Mouse (Mus musculus): ENCODE data around the gene Slf2. TPM values are rescaled to one million over a fixed set of nuclear protein-coding genes. Genes with fewer than 3 reads are reported as not detected.

The Slf2 gene
- polyA plus RNA-seq, 1 experiment = 36.4 TPM

DNA sequence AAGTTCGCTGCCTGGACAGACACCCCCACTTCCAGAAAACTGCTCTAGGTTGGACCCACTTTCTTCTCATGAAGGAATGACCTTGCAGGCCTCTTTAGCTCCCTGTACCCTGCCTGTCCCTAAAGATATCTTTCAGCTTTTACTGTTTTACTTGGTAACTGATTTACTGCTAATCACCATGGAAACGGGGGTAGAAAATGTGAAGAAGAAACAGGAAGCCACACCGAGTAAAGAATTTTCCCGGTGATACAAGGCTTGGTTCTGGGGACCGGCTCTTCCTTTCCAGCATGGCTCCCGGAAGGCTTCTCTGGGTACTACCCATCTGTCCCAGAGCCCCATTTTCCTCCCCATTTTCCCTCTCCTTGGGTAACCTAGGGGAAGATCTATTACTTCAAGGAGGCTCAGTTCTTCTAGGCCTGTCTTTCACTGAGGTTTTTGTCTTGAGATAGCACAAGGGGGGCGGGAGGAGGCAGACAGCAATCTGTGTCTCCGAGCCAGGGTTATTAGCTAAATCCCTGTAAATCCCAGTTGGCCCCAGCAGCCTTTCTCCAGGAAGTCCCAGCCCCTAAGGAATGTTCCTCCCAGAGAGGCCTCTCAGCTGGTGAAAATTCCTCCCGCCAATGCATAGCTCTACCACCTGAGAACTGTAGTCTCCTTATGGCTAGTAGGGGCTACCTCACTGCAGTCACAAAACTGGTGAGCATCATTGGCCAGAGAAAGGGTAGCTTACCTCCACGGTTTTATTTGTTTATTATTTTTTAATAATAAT, 16.3 kb upstream of the Slf2 start:
- WGBS = 74% methylated on average over 10 of the region's 10 CpGs
- Histone ChIP-seq H3K27me3 (ENCODE audit: control insufficient read depth, insufficient read depth, low read length) (no peaks in the 10 kb centered on the region), H3K4me3 (replicated peaks; ENCODE audit: insufficient read depth, low read depth, low read length) (no peak overlapping the region), H3K27ac (ENCODE audit: insufficient read depth, low read length) (no peak overlapping the region), H3K4me1 (ENCODE audit: control insufficient read depth, insufficient read depth, low read length) (no peaks in the 10 kb centered on the region)
- DNase-seq = no peak
- TF ChIP-seq POLR2A (IDR thresholded peaks at IDR 0.05; ENCODE audit: borderline replicate concordance, insufficient read depth, low read length) = no peak
- no peak for TF ChIP-seq CTCF (IDR thresholded peaks at IDR 0.05; ENCODE audit: borderline replicate concordance, insufficient read depth, low read depth, low read length)

DNA sequence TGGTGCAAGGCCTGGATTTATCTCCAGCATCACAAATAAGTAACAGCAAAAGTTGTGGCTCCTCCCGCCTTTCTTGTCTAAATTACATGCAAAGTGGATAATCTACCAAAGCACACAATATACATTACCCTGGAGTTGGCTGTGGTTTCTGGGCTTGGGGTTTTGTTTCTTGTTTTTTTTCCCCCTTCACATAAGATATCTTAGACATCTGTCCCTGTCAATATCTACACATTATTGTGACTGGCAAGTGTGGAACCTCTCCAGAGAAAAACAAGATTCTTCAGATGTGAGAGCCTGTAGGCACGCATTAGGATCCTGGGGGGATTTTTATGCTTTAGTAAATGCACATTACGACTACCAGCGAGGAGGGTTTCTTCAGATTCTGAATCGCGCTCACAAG, 12.8 kb upstream of the Slf2 start:
- TF ChIP-seq POLR2A (IDR thresholded peaks at IDR 0.05; ENCODE audit: borderline replicate concordance, insufficient read depth, low read length) (no peak), CTCF (IDR thresholded peaks at IDR 0.05; ENCODE audit: borderline replicate concordance, insufficient read depth, low read depth, low read length) (no peak)
- 84% methylated on average over 6 of the region's 6 CpGs for WGBS
- Histone ChIP-seq H3K27ac (ENCODE audit: insufficient read depth, low read length) (no peak overlapping the region), H3K4me3 (replicated peaks; ENCODE audit: insufficient read depth, low read depth, low read length) (no peak overlapping the region), H3K27me3 (ENCODE audit: control insufficient read depth, insufficient read depth, low read length) (no peaks in the 10 kb centered on the region), H3K4me1 (ENCODE audit: control insufficient read depth, insufficient read depth, low read length) (no peaks in the 10 kb centered on the region)
- no peak for DNase-seq

DNA sequence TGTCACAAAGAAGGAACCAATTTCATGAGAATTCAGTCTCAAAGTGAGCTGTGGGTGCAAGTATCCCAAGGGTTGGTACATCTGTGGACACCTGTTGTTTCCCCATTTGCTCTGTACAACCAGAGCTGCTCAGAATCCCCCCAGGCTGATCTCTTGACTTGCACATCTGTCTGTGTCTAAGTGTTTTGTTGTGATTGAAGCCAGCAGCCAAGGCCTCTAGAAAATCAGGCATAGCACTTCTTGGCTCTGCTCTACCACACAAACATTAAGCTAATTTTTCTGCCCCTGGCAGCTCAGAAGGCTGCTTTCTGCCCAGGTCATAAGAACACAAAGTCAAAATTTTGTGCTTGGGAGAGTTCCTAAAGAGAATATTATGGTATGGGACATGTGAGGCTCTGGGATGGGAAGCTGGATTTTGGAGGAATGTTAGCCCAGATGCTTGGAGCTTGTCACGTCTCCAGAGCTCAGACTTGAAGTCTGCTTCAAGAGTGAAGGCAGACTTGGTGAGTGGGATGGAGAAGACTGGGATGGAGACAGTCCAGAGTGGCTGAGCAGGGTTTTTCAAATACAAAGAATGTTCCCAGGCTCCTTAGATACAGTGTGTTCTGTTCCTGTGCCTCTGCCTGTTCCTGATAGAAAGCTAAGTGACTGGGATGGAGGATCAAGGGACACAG, 9.3 kb upstream of the Slf2 start:
- WGBS = 71% methylated on average over 1 of the region's 1 CpGs
- no peak overlapping the region for H3K27ac ChIP-seq (ENCODE audit: insufficient read depth, low read length)
- TF ChIP-seq POLR2A (IDR thresholded peaks at IDR 0.05; ENCODE audit: borderline replicate concordance, insufficient read depth, low read length) (no peak), CTCF (IDR thresholded peaks at IDR 0.05; ENCODE audit: borderline replicate concordance, insufficient read depth, low read depth, low read length) (no peak)
- H3K4me3 ChIP-seq (replicated peaks; ENCODE audit: insufficient read depth, low read depth, low read length) = no peak overlapping the region
- H3K27me3 ChIP-seq (ENCODE audit: control insufficient read depth, insufficient read depth, low read length) = no peaks in the 10 kb centered on the region
- no peaks in the 10 kb centered on the region for H3K4me1 ChIP-seq (ENCODE audit: control insufficient read depth, insufficient read depth, low read length)
- no peak for DNase-seq

DNA sequence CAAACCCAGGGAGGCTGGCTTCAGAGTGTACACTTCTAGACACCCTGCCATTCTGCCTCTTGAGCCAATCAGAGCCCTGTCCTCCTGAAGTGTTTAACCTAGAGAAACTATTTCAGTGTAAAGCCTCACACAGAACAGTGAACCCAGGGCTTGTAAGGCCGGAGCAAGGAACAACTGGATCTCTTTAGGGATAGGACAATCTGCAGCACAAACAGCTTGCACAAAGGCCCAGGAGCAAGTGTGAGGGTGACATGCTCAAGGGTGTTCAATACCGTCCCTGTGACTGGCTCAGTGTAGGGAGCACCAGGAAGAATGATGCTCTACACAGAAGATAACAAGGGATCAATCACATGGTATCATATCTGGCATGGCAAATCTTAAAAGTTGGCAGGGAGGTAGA, 8.4 kb upstream of the Slf2 start:
- no peaks in the 10 kb centered on the region for H3K27me3 ChIP-seq (ENCODE audit: control insufficient read depth, insufficient read depth, low read length)
- H3K4me1 ChIP-seq (ENCODE audit: control insufficient read depth, insufficient read depth, low read length) = no peaks in the 10 kb centered on the region
- H3K27ac ChIP-seq (ENCODE audit: insufficient read depth, low read length) = no peak overlapping the region
- no peak for DNase-seq
- H3K4me3 ChIP-seq (replicated peaks; ENCODE audit: insufficient read depth, low read depth, low read length) = no peak overlapping the region
- WGBS = 83% methylated on average over 2 of the region's 2 CpGs
- TF ChIP-seq CTCF (IDR thresholded peaks at IDR 0.05; ENCODE audit: borderline replicate concordance, insufficient read depth, low read depth, low read length) = no peak
- TF ChIP-seq POLR2A (IDR thresholded peaks at IDR 0.05; ENCODE audit: borderline replicate concordance, insufficient read depth, low read length) = no peak

DNA sequence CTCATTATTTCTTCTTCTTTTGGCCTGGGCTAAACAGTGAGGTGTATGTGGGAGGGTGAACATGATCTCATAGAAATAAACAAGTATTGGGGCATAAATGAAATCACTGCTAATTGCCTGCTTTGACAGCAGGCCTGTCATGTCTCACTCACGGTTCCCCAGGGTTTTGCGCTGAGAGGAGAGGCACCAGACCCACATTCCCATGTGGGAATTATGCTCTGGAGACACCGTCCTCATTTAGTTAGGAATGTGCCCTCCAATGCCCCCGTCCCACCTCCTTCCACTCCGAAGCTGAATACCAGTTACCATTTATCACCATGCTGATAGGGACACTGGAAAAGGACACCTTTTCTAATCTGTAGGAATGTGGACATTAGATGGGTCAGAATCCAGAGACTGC, 6.3 kb upstream of the Slf2 start:
- DNase-seq = no peak
- Histone ChIP-seq H3K4me1 (ENCODE audit: control insufficient read depth, insufficient read depth, low read length) (no peaks in the 10 kb centered on the region), H3K27ac (ENCODE audit: insufficient read depth, low read length) (no peak overlapping the region), H3K4me3 (replicated peaks; ENCODE audit: insufficient read depth, low read depth, low read length) (no peak overlapping the region), H3K27me3 (ENCODE audit: control insufficient read depth, insufficient read depth, low read length) (no peaks in the 10 kb centered on the region)
- whole genome bisulfite sequencing = 76% methylated on average over 5 of the region's 5 CpGs
- TF ChIP-seq POLR2A (IDR thresholded peaks at IDR 0.05; ENCODE audit: borderline replicate concordance, insufficient read depth, low read length) = no peak
- no peak for TF ChIP-seq CTCF (IDR thresholded peaks at IDR 0.05; ENCODE audit: borderline replicate concordance, insufficient read depth, low read depth, low read length)

DNA sequence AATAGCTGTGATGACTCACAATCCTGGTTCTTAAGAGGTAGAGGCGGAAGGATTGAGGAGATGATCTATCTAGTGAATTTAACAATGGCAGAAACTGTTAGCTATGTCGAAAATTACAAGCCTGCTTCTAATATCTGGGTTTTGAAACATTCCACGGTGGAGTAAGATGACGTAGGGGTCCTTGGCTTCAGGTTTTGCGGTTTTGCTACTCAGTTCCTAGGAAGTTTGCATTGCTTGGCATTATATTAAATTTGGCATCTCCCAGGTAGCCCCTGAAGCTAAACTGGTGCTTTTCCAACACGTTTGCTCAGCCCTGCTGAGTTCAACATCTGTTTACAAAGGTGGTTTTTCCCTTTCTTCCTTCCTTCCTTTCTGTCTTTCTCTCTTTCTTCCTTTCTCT, 4.2 kb upstream of the Slf2 start:
- DNase-seq = no peak
- Histone ChIP-seq H3K27ac (ENCODE audit: insufficient read depth, low read length) (no peak overlapping the region), H3K4me3 (replicated peaks; ENCODE audit: insufficient read depth, low read depth, low read length) (no peak overlapping the region), H3K4me1 (ENCODE audit: control insufficient read depth, insufficient read depth, low read length) (no peaks in the 10 kb centered on the region), H3K27me3 (ENCODE audit: control insufficient read depth, insufficient read depth, low read length) (no peaks in the 10 kb centered on the region)
- TF ChIP-seq CTCF (IDR thresholded peaks at IDR 0.05; ENCODE audit: borderline replicate concordance, insufficient read depth, low read depth, low read length) = no peak
- TF ChIP-seq POLR2A (IDR thresholded peaks at IDR 0.05; ENCODE audit: borderline replicate concordance, insufficient read depth, low read length) = no peak
- WGBS = 64% methylated on average over 6 of the region's 6 CpGs

DNA sequence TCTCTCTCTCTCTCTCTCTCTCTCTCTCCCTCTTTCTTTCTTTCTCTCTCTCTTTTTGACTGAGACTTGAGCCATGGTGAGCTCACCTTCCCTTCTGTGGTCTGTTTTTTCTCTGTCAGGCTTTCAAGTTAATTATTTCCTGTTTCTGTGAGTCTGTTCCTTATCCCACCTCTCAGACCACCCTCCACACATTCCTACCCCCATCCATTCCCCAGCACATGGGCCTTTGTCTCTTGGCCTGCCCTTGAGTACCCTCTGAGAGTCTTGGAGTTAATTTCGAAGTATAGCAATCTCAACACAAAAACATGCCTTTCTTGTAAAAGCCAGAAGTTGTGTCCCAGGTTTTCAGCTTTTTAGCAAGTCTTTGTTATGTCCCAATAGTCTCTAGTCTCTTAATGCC, 3.7 kb upstream of the Slf2 start:
- no peaks in the 10 kb centered on the region; the same call in 1 of the 2 replicates for H3K4me1 ChIP-seq (ENCODE audit: control insufficient read depth, insufficient read depth, low read length)
- WGBS = 81% methylated on average over 1 of the region's 1 CpGs
- no peak overlapping the region for H3K27ac ChIP-seq (ENCODE audit: insufficient read depth, low read length)
- DNase-seq = no peak
- no peak for TF ChIP-seq POLR2A (IDR thresholded peaks at IDR 0.05; ENCODE audit: borderline replicate concordance, insufficient read depth, low read length)
- no peak for TF ChIP-seq CTCF (IDR thresholded peaks at IDR 0.05; ENCODE audit: borderline replicate concordance, insufficient read depth, low read depth, low read length)
- H3K27me3 ChIP-seq (ENCODE audit: control insufficient read depth, insufficient read depth, low read length) = no peaks in the 10 kb centered on the region
- no peak overlapping the region for H3K4me3 ChIP-seq (replicated peaks; ENCODE audit: insufficient read depth, low read depth, low read length)

DNA sequence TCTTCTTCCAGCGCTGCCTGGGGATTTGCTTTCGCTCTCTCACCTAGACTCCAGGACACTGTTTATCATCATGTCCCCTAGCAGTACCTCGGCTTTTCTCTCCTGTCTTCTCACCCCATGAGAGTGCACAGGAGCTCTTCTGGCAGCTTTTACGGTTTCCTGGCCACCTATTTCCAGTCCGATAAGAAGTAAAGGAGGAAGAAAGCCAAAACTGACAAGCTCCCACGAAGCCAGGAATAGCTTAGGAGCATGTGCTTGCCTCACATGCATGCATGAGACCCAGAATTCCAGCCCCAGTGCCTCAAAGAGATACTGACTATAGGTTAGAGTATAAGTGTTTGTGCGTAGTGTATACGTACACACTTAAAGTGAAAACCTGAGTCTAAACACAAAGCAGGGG, 2.8 kb upstream of the Slf2 start:
- Histone ChIP-seq H3K27ac (ENCODE audit: insufficient read depth, low read length) (no peak overlapping the region), H3K27me3 (ENCODE audit: control insufficient read depth, insufficient read depth, low read length) (no peaks in the 10 kb centered on the region), H3K4me1 (ENCODE audit: control insufficient read depth, insufficient read depth, low read length) (no peaks in the 10 kb centered on the region; the same call in 1 of the 2 replicates), H3K4me3 (replicated peaks; ENCODE audit: insufficient read depth, low read depth, low read length) (no peak overlapping the region)
- WGBS = 65% methylated on average over 8 of the region's 8 CpGs
- no peak for TF ChIP-seq POLR2A (IDR thresholded peaks at IDR 0.05; ENCODE audit: borderline replicate concordance, insufficient read depth, low read length)
- TF ChIP-seq CTCF (IDR thresholded peaks at IDR 0.05; ENCODE audit: borderline replicate concordance, insufficient read depth, low read depth, low read length) = no peak
- DNase-seq = no peak
